In the genomic region with DNA sequence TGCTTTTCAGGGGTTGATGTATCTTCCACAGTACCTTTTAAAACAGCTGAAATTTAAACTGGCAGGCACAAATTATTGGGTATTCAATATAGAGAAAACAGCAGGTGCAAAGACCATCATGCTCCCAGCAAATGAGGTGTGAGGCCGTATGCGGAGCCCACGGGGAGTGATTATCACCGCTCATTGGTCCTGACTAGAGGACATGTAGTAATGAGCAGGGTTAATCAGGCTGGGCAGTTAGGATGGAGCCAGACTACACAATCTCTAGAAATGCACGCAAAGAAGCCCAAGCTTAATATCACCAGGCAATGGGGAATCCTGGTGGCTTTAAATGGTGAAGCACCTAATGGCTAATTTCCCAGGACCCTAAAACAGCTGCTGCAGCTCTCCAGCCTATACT, we compare ENCODE assay signal across 17 mouse cellular contexts.
DNase-seq lines count a peak whose midpoint lies in the region; ATAC-seq and TF ChIP-seq lines count a peak whose summit lies in the region.
"Had no signal": no experiment of that assay in that cellular context is flagged by ENCODE, and none has a peak within 500 bp of the region (broad histone marks: within the 10 kb centered on the region; RNA-seq: fewer than 3 reads in every experiment).

No protein-coding gene starts in this region.

- H3K27ac ChIP-seq in hindbrain, embryonic 11.5 days (ENCODE audit: low read depth, low read length): no peak overlapping the region
- no peak overlapping the region for H3K27ac ChIP-seq in hindbrain, postnatal 0 days
- no peak overlapping the region for H3K27ac ChIP-seq in midbrain, embryonic 13.5 days
- no peak overlapping the region for H3K27ac ChIP-seq in midbrain, embryonic 10.5 days (replicated peaks)
- no peak overlapping the region for H3K27ac ChIP-seq in neural tube, embryonic 12.5 days
- H3K27ac ChIP-seq: embryonic facial prominence, embryonic 12.5 days; forebrain, embryonic 13.5 days; hindbrain, embryonic 10.5 days had no signal

- intact Hi-C loops in left cerebral cortex, postnatal 36 days (cut with DNase I): no loop called here

- ATAC-seq in hindbrain, embryonic 11.5 days (ENCODE audit: low FRiP score): peak; percentile 61; the same call in 1 of the 2 replicates
- no peak for ATAC-seq in hindbrain, postnatal 0 days
- peak; percentile 71; the same call in 1 of the 2 replicates for ATAC-seq in midbrain, embryonic 13.5 days
- peak; percentile 58 for ATAC-seq in neural tube, embryonic 12.5 days (ENCODE audit: low FRiP score, low read depth)
- ATAC-seq: forebrain, embryonic 13.5 days; forebrain, postnatal 0 days had no signal

- no peaks in the 10 kb centered on the region for H3K27me3 ChIP-seq in hindbrain, embryonic 11.5 days (ENCODE audit: control insufficient read depth, insufficient read depth, low read length)
- no peaks in the 10 kb centered on the region for H3K27me3 ChIP-seq in hindbrain, postnatal 0 days (ENCODE audit: insufficient read depth, low read length)
- no peaks in the 10 kb centered on the region for H3K27me3 ChIP-seq in midbrain, embryonic 13.5 days
- no peaks in the 10 kb centered on the region for H3K27me3 ChIP-seq in midbrain, embryonic 10.5 days (ENCODE audit: low read depth, poor library complexity, severe bottlenecking)
- no peaks in the 10 kb centered on the region for H3K27me3 ChIP-seq in neural tube, embryonic 12.5 days (replicated peaks)
- H3K27me3 ChIP-seq: embryonic facial prominence, embryonic 12.5 days; forebrain, embryonic 13.5 days; heart, embryonic 12.5 days had no signal

- no peak overlapping the region for H3K4me3 ChIP-seq in hindbrain, embryonic 11.5 days (ENCODE audit: low read depth, low read length)
- H3K4me3 ChIP-seq in hindbrain, postnatal 0 days (ENCODE audit: low read length): no peak overlapping the region
- H3K4me3 ChIP-seq in midbrain, embryonic 13.5 days (replicated peaks): no peak overlapping the region
- no peak overlapping the region for H3K4me3 ChIP-seq in midbrain, embryonic 10.5 days
- H3K4me3 ChIP-seq in neural tube, embryonic 12.5 days: no peak overlapping the region
- H3K4me3 ChIP-seq: embryonic facial prominence, embryonic 12.5 days; forebrain, embryonic 13.5 days; heart, embryonic 12.5 days; hindbrain, embryonic 10.5 days had no signal

- H3K9me3 ChIP-seq in hindbrain, embryonic 11.5 days (ENCODE audit: control insufficient read depth, low read length): no peaks in the 10 kb centered on the region
- no peaks in the 10 kb centered on the region for H3K9me3 ChIP-seq in hindbrain, postnatal 0 days (ENCODE audit: low read length)
- H3K9me3 ChIP-seq in midbrain, embryonic 13.5 days: no peaks in the 10 kb centered on the region
- no peaks in the 10 kb centered on the region for H3K9me3 ChIP-seq in midbrain, embryonic 10.5 days (replicated peaks)
- no peaks in the 10 kb centered on the region for H3K9me3 ChIP-seq in neural tube, embryonic 12.5 days
- H3K9me3 ChIP-seq: embryonic facial prominence, embryonic 12.5 days; forebrain, embryonic 13.5 days; heart, embryonic 12.5 days; hindbrain, embryonic 10.5 days had no signal

- TF ChIP-seq CTCF in hindbrain, postnatal 0 days (IDR thresholded peaks at IDR 0.05; ENCODE audit: low read depth): no peak

- H3K36me3 ChIP-seq in hindbrain, embryonic 11.5 days (ENCODE audit: control insufficient read depth, insufficient read depth, low read length): no peaks in the 10 kb centered on the region
- H3K36me3 ChIP-seq in hindbrain, postnatal 0 days (ENCODE audit: insufficient read depth, low read length): no peaks in the 10 kb centered on the region
- H3K36me3 ChIP-seq in midbrain, embryonic 13.5 days: no peaks in the 10 kb centered on the region
- H3K36me3 ChIP-seq in midbrain, embryonic 10.5 days: no peaks in the 10 kb centered on the region
- no peaks in the 10 kb centered on the region for H3K36me3 ChIP-seq in neural tube, embryonic 12.5 days
- H3K36me3 ChIP-seq: embryonic facial prominence, embryonic 12.5 days; heart, embryonic 12.5 days; hindbrain, embryonic 10.5 days had no signal

- H3K4me1 ChIP-seq in hindbrain, embryonic 11.5 days (replicated peaks; ENCODE audit: control insufficient read depth, insufficient read depth, low read length): no peaks in the 10 kb centered on the region
- no peaks in the 10 kb centered on the region for H3K4me1 ChIP-seq in hindbrain, postnatal 0 days (ENCODE audit: insufficient read depth, low read length)
- no peaks in the 10 kb centered on the region for H3K4me1 ChIP-seq in midbrain, embryonic 13.5 days (replicated peaks)
- no peaks in the 10 kb centered on the region for H3K4me1 ChIP-seq in midbrain, embryonic 10.5 days
- H3K4me1 ChIP-seq in neural tube, embryonic 12.5 days: no peaks in the 10 kb centered on the region
- H3K4me1 ChIP-seq: embryonic facial prominence, embryonic 12.5 days; forebrain, embryonic 13.5 days; heart, embryonic 12.5 days; hindbrain, embryonic 10.5 days had no signal

- no peak overlapping the region for H3K4me2 ChIP-seq in hindbrain, embryonic 11.5 days (replicated peaks; ENCODE audit: low read depth, low read length)
- H3K4me2 ChIP-seq in hindbrain, postnatal 0 days (ENCODE audit: low read depth, low read length): no peak overlapping the region
- H3K4me2 ChIP-seq in midbrain, embryonic 13.5 days (replicated peaks): no peak overlapping the region
- H3K4me2 ChIP-seq in neural tube, embryonic 12.5 days (replicated peaks): no peak overlapping the region
- H3K4me2 ChIP-seq: embryonic facial prominence, embryonic 12.5 days; forebrain, embryonic 13.5 days; heart, embryonic 12.5 days had no signal

- no peak overlapping the region for H3K9ac ChIP-seq in hindbrain, embryonic 11.5 days (ENCODE audit: low read depth, low read length)
- no peak overlapping the region for H3K9ac ChIP-seq in hindbrain, postnatal 0 days (replicated peaks; ENCODE audit: low read length)
- no peak overlapping the region for H3K9ac ChIP-seq in midbrain, embryonic 13.5 days (replicated peaks)
- no peak overlapping the region for H3K9ac ChIP-seq in neural tube, embryonic 12.5 days
- H3K9ac ChIP-seq: embryonic facial prominence, embryonic 12.5 days; forebrain, embryonic 13.5 days; forebrain, postnatal 0 days; heart, embryonic 12.5 days had no signal

- DNase-seq in hindbrain, embryonic 11.5 days (ENCODE audit: low spot score): no peak
- DNase-seq in hindbrain, postnatal 0 days (ENCODE audit: low spot score): no peak
- no peak for DNase-seq in midbrain, embryonic 10.5 days (ENCODE audit: low spot score)
- DNase-seq in neural tube, embryonic 10.5 days (ENCODE audit: extremely low spot score, low spot score): no peak
- DNase-seq in left cerebral cortex, postnatal 36 days (ENCODE audit: low spot score in 2 of 2): no peak
- DNase-seq: adrenal gland, postnatal 10 days; cerebellum, adult 11-12 months; cerebellum, adult 9-10 months; cerebellum, postnatal 25 days; forebrain, postnatal 0 days; gastrocnemius, postnatal 14 days had no signal

- WGBS in hindbrain, embryonic 11.5 days: 77% methylated on average over 5 of the region's 5 CpGs
- WGBS in hindbrain, postnatal 0 days: 64% methylated on average over 5 of the region's 5 CpGs
- WGBS in midbrain, embryonic 13.5 days: 66% methylated on average over 5 of the region's 5 CpGs
- 92% methylated on average over 5 of the region's 5 CpGs for WGBS in midbrain, embryonic 10.5 days
- WGBS in neural tube, embryonic 12.5 days: 62% methylated on average over 5 of the region's 5 CpGs
